Mouse (Mus musculus) layer of hippocampus, postnatal 14 days (tissue): ENCODE results near the gene Hydin. TPM values are rescaled to one million over a fixed set of nuclear protein-coding genes. Genes with fewer than 3 reads are reported as not detected.

Experiments
- DNase-seq, 2 experiments: peaks; one replicate each; pipeline ENCODE4 v3.0.0; 2021 to 2022; ENCODE audit warnings: low spot score in 2 of 2, mixed read lengths in 1 of 2
- total RNA-seq, 2 experiments: library from RNA; stranded (reverse); gene quantifications; 2 replicates each; pipeline ENCODE4 v1.2.3; 2021

The Hydin gene
- total RNA-seq, 2 experiments from 2014 or later = 0.60 to 1.3 TPM

DNA sequence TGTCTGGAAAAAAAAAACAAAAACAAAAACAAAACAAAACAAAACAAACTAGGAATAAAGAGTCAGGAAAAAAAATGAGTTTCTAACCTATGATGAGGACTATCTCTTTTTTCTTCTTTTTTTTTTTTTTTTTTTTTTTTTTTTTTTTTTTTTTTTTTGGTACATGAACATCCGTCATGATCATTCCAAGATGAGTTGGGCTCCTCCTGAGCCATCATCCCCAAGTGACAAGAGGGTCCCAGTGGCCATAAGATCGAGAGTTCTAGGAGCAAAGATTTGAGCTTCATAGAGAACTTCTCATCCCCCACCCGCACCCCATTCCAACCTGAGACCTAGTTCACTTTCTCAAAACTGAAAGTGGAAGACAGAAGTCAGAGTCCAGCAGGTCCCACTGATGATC is 164.6 kb downstream of the Hydin start:
- DNase-seq = no peak

DNA sequence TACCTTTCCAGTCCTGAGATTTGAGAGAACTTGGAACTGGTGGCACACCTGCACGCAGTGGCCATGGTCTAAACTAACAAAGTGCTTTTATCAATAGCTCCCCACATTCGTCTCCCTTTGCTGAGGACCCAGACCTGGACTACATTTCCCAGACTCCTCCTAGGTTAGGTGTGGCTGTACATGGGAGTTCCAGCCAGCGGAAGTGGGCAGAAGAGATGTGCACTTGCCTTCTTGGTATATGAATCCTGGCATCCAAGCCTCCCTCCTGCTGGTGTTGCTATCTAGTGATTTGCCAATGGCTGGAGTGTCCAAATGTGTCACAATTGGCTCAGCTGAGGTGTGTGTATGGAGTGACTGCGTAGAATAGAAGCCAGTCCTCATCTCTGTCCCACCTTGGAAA is 173.8 kb downstream of the Hydin start:
- DNase-seq = no peak

DNA sequence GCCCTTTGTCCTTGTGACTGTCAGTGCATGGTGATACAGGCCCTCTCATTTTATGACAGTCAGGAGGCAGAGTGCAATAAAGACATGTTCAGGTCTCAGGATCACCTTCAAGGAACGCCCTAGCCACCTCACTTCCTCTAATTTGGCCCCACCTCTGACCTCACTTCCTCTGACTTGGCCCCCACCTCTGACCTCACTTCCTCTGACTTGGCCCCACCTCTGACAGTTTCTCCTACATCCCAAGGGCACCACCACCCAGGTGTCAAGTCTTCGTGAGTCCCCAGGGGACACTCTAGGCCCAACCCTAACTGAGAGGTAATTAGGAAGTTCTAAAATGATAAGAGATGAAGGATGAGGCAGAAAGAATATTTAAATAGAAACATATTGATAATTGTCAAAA is 177.5 kb downstream of the Hydin start:
- DNase-seq = no peak

DNA sequence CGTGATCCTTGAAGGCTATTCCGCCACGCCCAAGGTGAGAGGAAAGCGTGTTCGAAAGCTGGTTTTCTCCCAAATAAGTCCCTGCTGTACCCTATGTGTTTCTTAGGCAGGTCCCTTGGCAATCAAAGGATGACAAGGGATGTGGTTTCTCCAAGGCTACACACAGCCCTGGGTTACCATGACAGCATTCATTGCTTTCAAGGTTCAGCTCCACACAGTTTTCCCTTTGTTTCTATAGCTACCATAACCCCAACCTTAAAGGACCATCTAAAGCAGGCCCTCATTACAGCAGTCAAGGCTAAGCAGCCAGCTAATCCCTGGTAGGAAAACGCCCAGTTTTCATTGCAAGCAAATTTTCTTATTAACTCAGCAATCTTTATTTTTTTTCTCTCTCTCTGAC is 183.7 kb downstream of the Hydin start:
- DNase-seq = no peak

DNA sequence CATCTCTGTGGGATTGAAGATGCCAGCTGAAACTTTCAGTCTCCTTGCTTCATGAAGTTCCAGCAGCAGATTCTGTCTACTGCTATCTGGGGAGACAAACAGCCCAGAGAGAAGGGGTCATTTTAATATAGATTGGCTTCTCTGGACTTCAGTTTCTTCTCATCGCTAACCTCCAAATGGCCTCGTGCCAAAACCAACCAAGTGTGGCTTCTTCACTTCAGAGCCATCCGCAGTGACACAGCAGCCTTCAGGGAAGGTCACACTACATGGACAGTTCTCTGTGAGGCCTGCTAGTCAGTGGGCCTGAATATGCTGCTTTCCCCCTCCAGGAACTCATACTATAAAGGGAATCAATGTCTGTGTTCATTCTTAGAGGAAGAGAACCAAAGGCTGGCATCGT is 187.7 kb downstream of the Hydin start:
- DNase-seq = no peak

DNA sequence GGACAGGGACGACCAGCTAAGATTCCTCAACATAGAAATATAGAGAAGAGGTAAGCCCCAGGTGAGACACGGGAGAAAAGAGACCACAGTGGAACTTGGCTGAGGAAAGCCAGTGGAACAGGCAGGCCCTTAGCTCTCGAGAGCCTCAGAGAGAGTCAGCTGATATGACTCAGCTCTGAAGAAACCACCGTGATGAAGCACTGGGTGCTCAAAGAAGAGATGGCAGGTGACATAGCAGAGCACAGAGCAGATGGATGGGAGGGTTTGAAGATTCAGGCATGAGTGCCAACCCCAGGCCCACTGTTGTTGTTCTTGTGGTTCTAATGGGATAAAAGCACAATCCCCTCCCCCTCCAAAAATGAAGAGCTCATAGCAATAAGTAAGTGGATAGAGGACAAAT is 190.6 kb downstream of the Hydin start:
- no peak for DNase-seq

DNA sequence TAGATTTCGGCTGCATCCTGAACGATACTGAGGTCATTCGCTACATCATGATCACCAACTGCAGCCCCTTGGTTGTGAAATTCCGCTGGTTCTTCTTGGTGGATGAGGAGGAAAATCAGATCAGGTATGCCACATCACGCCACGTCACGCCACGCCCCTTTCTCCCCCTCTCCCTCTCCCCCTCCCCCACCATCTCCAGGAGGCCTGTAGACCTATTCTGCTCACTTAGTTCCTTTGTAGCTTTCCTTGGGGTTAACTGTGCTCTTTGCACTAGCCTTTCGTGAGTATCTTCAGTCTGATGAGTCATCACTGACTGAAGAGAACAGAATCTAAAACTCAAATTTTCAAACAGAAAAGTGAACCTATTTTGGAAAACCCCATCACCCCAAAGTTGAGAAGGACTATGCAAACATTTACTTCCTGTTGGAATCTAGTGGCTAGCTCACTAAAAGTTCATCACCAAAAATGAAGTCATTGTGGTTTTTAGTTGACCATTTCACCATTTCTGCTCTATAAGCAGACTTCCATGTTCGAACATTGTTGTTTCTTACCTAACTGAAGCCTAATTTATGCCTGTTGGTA is 195.9 kb downstream of the Hydin start:
- no peak for DNase-seq

DNA sequence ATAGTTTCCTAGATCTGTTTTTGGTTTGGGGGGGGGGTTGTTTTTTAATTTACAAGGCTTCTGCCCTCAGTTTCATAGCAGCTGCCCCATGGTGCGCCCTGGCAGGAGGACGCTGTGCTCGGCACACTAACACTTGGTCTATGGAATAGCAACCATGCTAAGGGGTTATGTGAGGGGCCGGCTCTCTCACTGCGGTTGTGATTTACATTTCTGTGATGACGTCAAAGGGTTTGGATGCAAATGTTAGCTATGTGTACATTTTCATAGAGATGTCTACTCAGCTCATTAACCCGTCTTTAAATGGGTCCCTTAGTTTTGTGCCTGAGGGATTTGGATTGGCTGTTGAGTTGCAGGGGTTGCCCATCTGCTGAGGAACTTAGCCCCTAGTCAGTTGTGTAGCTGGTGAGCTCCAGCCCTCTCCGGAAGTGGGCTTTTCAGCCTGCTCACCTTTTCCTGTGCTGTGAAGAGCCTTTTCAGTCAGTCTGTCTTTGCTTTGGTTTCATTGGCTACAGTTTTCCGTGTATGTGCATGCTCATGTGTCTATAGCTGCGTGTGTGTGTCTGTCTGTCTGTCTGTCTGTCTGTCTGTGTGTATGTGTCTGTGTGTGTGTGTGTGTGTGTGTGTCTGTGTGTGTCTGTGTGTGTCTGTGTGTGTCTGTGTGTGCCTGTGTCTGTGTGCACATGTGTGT is 197.1 kb downstream of the Hydin start:
- DNase-seq = no peak

DNA sequence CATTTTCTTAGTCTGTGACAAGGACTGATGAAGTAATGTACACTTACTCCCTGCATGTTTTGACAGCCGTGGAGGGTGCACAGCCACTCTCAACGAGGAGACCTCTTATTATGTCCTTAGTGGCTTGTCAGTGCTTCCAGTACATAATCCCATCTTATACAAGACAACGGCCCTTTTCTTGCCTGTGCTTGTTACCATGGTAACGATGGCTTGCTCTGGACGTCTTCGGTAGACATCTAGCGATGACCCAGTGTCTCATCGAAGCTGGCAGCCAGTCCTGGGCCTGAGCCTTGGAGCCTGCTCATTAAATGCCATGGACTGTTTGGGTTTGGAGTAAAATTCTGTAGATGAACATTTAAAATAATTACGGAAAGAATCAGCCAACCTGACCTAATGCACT is 198.8 kb downstream of the Hydin start:
- DNase-seq = no peak

DNA sequence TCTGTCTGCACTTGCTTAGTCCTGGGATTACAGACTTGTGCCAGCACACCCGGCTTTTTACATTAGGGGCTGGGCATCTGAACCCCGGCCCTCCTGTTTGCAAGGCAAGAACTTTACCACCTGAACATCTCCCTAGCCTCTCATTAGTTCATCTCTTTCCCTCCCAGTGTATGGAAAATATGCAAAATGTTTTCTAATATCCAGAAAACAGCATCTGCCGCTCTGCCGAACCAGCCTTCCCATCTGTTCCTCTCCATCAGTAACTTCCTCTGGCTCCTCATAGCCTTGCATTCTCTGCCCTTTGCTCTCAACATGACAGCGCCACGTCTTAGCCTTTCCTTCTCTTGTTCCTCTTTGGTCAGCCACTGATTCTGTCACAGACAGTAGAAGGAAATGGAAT is 210.5 kb downstream of the Hydin start:
- DNase-seq = peak in 1 of 2 experiments; percentile 25

DNA sequence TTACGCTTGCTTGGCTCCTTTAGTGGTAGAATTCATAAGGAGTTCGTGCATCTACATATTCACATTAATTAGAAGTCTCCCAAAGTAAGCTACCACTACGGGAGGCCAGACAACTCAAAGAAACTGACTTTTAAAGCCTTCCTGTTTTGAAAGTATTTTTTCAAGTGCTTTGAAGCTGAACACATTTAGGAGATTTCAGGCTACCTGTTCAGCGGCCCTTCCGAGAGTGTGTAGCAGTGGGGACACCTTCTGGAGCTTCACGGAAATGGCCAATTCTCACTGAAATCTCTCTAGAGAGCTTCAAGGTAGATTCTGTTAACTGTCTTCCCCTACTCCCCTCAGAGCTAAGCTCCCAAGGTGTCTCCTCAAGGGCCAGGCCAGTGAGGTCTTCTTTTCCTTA is 211.8 kb downstream of the Hydin start:
- peak; percentile 47 to 67 for DNase-seq

DNA sequence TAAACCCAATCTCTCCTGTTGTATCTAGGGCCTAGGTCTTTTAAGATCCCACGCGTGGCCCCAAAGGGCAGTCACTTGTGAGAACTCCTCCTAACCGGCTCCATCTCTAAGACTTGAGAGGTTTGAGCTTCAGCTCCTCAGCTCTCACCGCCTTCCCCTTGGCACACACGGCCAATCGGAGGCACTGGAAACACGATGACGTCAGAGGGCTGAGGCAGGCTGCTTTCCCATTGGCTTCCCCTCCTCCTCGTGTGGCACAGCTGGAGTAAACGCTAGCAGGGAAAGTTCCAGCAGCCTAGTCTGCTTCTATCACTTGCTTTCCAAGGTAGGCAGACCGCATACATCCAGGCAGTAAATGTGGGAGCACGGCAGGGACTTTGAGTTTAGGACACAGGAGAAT is 212.6 kb downstream of the Hydin start:
- DNase-seq = no peak

DNA sequence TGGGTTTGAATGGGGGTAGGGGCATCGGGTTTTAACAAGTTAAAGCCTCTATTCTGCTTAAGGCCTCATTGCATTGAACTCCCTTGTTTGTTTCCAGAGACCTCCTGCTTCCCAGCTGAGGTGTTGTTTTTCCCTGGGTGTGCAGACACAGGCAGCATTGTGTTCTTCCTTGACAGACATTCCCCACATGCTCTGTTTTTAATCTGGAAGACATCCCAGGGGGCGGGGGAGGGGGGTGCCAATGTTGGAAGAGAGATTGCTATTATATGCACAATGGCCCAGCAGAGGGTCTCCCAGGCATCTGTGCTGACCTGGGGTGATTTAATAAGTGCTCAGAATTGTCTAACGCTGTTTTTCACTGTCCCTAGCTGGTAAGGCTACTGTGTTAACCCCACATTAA is 215.5 kb downstream of the Hydin start:
- no peak for DNase-seq

DNA sequence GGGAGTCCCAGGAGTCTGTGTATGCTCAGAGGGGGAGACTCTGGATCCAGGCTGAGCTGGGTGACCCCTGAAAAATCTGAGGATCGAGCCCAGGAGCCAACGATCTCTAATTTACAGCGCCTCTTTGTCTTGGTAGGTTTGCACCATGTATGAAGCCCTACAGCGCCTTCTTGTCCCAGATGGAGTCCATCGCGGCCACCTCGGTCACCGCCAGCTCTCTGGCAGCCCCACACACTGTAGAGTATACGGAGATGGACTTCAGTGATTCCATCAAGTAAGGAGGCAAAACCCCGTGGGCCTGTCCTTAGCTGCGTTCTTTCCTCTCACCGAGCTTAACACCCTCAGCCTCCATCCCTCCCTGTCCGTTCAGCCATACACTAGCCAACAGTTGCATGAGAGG is 218.5 kb downstream of the Hydin start:
- DNase-seq = no peak

DNA sequence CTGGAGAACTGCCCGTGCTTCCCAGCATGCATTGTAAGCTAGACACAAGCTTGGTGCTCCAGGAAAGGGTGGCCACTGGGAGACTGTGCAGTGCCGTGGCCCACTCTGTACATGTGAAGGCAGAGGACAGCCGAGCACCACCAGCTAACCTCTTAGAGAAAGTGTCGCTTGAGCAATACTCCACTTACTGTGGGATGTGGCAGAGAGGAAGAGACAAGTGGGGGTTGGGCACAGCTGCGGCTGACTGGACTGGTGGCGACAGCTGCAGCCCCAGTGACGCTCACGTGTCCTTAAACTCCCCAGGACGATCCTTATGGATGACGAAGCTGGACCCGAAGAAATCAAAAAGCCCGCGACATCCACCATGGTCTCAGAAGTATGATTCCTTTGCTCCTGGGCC is 219.2 kb downstream of the Hydin start:
- DNase-seq = no peak

DNA sequence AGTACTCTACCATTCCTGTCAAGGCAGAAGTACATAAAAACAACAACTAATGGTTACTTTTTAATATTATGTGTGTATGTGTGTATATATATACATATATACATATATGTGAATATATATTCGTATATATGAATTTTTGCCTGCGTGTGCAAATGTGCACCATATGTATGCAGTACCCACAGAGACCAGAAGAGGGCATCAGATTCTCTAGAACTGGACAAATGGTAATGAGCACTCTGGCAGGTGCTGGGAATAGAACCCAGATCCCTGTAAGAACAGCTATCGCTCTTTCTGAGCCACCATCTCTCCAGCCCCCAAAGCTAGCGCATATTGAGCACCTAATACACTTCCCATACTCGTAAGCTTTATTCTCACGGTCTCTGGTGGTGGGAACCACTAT is 220.9 kb downstream of the Hydin start:
- no peak for DNase-seq

DNA sequence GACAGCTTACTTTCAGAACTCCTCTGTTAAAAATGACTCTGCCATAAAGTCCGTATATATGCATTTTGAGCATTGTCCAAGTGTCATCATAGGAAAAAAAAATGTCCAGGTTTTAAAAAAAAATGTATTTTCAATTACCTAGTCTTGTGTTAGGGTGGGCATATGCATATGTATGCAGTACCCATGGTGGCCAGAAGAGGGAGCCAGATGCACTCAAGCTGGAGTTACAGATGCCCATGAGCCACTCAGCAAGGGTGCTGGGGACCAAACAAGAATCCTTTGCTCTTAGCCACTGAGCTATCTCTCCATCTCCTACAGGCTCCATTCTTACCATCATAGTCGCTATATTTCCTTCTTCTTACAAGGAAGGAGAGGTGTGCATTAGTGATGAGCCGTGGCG is 222.6 kb downstream of the Hydin start:
- DNase-seq = no peak

DNA sequence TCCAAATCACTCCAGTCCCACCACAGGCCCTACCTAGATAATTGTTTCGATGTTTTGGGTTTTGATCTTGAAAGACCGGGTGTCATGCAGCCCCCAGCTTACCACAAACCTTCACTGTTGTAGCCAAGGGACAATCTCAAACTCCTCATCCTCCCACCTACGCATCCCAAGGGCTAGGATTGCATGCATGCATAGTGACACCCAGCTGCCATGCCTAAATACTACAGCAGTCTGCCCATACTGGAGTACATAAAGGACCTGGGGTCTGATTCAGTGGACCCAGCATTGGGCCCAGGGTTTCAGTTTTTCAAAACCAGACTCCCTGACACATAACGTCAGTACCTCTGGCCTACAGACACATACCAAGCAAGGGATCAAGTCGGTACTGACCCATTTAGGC is 224.3 kb downstream of the Hydin start:
- DNase-seq = no peak

DNA sequence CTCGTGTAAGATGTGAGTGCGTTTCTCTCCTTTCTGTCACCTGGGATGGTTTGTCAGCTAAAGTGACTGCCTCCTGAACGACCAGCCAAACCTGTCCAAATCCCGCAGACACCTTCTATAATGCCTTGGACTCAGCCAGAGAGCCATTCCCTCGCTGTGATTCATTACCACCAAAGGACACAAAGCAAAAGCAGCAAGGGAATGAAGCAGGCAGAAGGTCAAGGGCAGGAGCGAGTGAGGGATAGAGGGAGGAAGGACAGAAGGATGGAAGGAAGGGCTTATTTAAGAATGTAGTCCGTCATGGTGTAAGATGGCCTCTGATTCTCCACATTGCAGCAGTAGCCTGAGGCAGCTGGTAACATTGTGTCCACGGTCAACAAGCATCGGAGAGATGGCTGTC is 229.5 kb downstream of the Hydin start:
- DNase-seq = no peak

DNA sequence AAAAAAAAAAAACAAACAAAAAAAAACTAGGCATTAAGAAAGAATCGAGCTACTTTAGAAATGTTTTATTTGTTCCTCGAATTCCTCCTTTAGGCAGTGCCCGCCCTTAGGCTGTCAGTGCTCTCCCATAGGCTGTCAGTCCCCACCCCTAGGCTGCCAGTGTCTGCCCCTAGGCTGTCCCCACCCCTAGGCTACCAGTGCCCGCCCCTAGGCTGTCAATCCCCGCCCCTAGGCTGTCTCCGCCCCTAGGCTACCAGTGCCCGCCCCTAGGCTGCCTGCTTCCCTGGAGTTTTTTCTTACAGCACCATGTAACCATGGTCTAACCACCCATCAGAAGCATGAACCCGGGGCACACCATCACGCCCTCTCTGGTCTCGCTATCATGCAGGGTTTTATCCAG is 233.5 kb downstream of the Hydin start:
- DNase-seq = no peak

DNA sequence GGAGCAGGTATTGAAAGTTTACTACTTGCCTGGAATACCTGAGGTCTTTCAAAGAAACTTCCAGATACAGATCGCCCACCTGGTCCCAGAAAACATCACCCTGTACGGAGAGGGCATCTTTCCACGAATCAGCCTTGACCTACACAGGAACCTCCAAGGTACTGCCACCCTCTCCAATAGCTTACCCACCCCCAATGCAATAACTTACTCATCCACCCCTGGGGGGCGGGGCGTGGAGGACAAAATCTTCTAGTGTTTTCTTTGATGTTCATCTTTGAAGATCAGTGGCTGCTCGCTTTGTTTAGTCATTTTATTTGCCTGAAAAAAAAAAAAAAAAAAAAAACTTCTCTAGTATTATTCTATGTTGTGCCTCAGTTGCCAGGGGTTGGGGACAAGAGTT is 233.9 kb downstream of the Hydin start:
- DNase-seq = no peak

DNA sequence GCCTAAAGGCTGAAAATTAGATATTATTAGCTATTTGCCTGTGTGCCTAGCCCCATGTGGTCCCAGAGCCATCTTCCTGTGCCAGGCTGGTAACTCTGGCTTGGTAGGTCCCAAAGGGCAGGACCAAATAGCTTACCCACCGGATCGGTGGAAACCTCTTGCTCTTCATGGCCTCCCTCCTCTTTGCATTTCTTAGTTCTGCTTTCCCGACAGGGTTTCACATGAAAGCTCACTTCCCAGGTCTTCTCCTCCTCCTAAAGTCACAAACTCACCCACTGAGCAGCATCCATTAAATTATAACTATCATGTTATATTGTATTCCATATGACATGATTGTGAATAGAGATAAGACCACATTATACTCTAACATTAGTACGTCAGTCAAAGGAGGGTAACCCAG is 234.6 kb downstream of the Hydin start:
- no peak for DNase-seq

DNA sequence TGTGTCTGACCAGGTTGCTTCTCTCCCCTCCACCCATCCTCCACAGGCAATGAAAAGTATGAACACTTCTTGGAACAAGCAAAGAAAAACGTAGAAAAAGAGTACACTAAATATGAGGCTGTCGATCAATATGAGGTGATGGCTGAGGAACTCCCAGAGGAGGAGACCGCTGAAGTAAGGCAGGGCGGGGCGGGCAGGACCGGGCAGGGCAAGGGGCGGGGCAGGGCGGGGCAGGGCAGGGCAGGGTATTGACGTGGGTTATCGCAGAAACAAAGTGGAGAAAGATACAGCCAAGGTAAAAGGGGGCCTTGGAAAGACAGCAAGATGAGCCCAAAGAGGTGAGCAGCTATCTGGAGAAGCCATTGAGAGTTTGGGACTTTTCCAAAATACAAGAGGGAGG is 236.1 kb downstream of the Hydin start:
- no peak for DNase-seq

DNA sequence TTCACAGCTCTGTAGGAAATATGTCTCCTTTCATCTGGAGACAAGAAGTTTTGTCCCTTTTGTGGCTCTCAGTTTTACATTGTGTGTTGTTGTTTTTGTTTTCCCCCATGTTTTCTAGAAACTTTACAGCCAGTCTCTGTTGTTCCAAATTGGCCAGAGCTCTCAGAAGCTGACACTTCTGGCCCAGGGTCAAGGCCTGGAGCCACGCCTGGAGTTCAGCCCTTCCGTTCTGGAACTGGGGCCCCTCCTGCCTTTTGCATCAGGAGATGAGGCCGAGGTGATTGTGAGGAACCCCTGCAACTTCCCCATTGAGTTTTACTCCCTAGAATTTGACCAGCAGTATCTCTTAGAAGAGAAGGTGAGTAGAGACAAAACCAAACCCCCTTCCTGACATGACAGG is 242.0 kb downstream of the Hydin start:
- no peak for DNase-seq
